ENCODE assay signal across 9 mouse cellular contexts in genomic region chr7:109612531-109612930, GRCm38 (mm10).
DNase-seq lines count a peak whose midpoint lies in the region; ATAC-seq and TF ChIP-seq lines count a peak whose summit lies in the region.
"Had no signal": no experiment of that assay in that cellular context is flagged by ENCODE, and none has a peak within 500 bp of the region (broad histone marks: within the 10 kb centered on the region; RNA-seq: fewer than 3 reads in every experiment).

No protein-coding gene starts in this region.

- H3K4me1 ChIP-seq in heart, postnatal 0 days (ENCODE audit: control insufficient read depth, insufficient read depth) = peaks cover 66% of the 10 kb centered on the region
- H3K4me1 ChIP-seq in heart, embryonic 11.5 days (ENCODE audit: control insufficient read depth, insufficient read depth, low read length) = peaks cover 74% of the 10 kb centered on the region
- peaks cover 38% of the 10 kb centered on the region for H3K4me1 ChIP-seq in forebrain, embryonic 16.5 days (replicated peaks; ENCODE audit: control insufficient read depth, insufficient read depth, low read length)
- peaks cover 33% of the 10 kb centered on the region for H3K4me1 ChIP-seq in midbrain, embryonic 16.5 days (ENCODE audit: control insufficient read depth, insufficient read depth, low read length)
- H3K4me1 ChIP-seq in kidney, embryonic 15.5 days = peaks cover 50% of the 10 kb centered on the region

- no peak overlapping the region for H3K4me2 ChIP-seq in heart, postnatal 0 days (ENCODE audit: low read depth, low read length)
- no peak overlapping the region for H3K4me2 ChIP-seq in heart, embryonic 11.5 days
- no peak overlapping the region for H3K4me2 ChIP-seq in forebrain, embryonic 16.5 days (ENCODE audit: low read length)
- no peak overlapping the region for H3K4me2 ChIP-seq in midbrain, embryonic 16.5 days (ENCODE audit: low read length)
- no peak overlapping the region for H3K4me2 ChIP-seq in kidney, embryonic 15.5 days
- H3K4me2 ChIP-seq: limb, embryonic 13.5 days had no signal

- no peaks in the 10 kb centered on the region for H3K9me3 ChIP-seq in heart, postnatal 0 days (replicated peaks; ENCODE audit: control insufficient read depth, low read length)
- no peaks in the 10 kb centered on the region for H3K9me3 ChIP-seq in heart, embryonic 11.5 days (replicated peaks; ENCODE audit: control insufficient read depth, low read length)
- no peaks in the 10 kb centered on the region for H3K9me3 ChIP-seq in forebrain, embryonic 16.5 days (ENCODE audit: control insufficient read depth, low read length)
- no peaks in the 10 kb centered on the region for H3K9me3 ChIP-seq in midbrain, embryonic 16.5 days (replicated peaks; ENCODE audit: control insufficient read depth, low read length, poor library complexity, severe bottlenecking)
- no peaks in the 10 kb centered on the region for H3K9me3 ChIP-seq in kidney, embryonic 15.5 days (replicated peaks)
- H3K9me3 ChIP-seq: limb, embryonic 13.5 days had no signal

- TF ChIP-seq POLR2A in brain, embryonic 14.5 days (IDR thresholded peaks at IDR 0.05; ENCODE audit: borderline replicate concordance, extremely low read depth, insufficient read depth, insufficient read length, poor library complexity, severe bottlenecking) = no peak

- no peak overlapping the region for H3K9ac ChIP-seq in heart, postnatal 0 days (replicated peaks; ENCODE audit: low read depth, low read length)
- no peak overlapping the region for H3K9ac ChIP-seq in heart, embryonic 11.5 days (ENCODE audit: low read depth, low read length)
- H3K9ac ChIP-seq in forebrain, embryonic 16.5 days (replicated peaks; ENCODE audit: low read depth, low read length) = no peak overlapping the region
- no peak overlapping the region for H3K9ac ChIP-seq in midbrain, embryonic 16.5 days (ENCODE audit: low read depth, low read length)
- no peak overlapping the region for H3K9ac ChIP-seq in kidney, embryonic 15.5 days
- H3K9ac ChIP-seq: limb, embryonic 13.5 days had no signal

- TF ChIP-seq CTCF in heart, postnatal 0 days (IDR thresholded peaks at IDR 0.05; ENCODE audit: low read depth) = no peak
- no peak for TF ChIP-seq CTCF in brain, embryonic 14.5 days (IDR thresholded peaks at IDR 0.05; ENCODE audit: borderline replicate concordance, extremely low read depth, insufficient read depth, insufficient read length)

- H3K27ac ChIP-seq in heart, postnatal 0 days (ENCODE audit: low read depth) = peak overlapping the region; percentile 40; the same call in 1 of the 2 replicates
- no peak overlapping the region for H3K27ac ChIP-seq in heart, embryonic 11.5 days (ENCODE audit: low read depth, low read length)
- H3K27ac ChIP-seq in forebrain, embryonic 16.5 days (ENCODE audit: low read length) = 0 out of 2 replicates have a peak overlapping the region, but pooled peaks have one; percentile 12
- H3K27ac ChIP-seq in midbrain, embryonic 16.5 days (ENCODE audit: low read length) = peak overlapping the region; percentile 51
- no peak overlapping the region for H3K27ac ChIP-seq in kidney, embryonic 15.5 days
- H3K27ac ChIP-seq: limb, embryonic 13.5 days had no signal

- WGBS in heart, postnatal 0 days = 78% methylated on average over 2 of the region's 2 CpGs
- 55% methylated on average over 2 of the region's 2 CpGs for WGBS in heart, embryonic 11.5 days (ENCODE audit: insufficient replicate concordance)
- WGBS in forebrain, embryonic 16.5 days = 25% methylated on average over 2 of the region's 2 CpGs
- WGBS in midbrain, embryonic 16.5 days = 35% methylated on average over 2 of the region's 2 CpGs
- 73% methylated on average over 2 of the region's 2 CpGs for WGBS in kidney, embryonic 15.5 days

- ATAC-seq in heart, postnatal 0 days (ENCODE audit: insufficient read depth, low read depth) = no peak
- ATAC-seq in heart, embryonic 11.5 days (replicated peaks; ENCODE audit: insufficient number of reproducible peaks, low FRiP score, low TSS enrichment) = no peak
- ATAC-seq in forebrain, embryonic 16.5 days = peak; percentile 37; the same call in 1 of the 2 replicates
- ATAC-seq in midbrain, embryonic 16.5 days = no peak
- no peak for ATAC-seq in kidney, embryonic 15.5 days (replicated peaks; ENCODE audit: low FRiP score)

- H3K4me3 ChIP-seq in heart, postnatal 0 days (ENCODE audit: low read depth, low read length) = no peak overlapping the region
- H3K4me3 ChIP-seq in heart, embryonic 11.5 days (ENCODE audit: low read depth, low read length) = no peak overlapping the region
- H3K4me3 ChIP-seq in forebrain, embryonic 16.5 days (replicated peaks; ENCODE audit: low read length) = no peak overlapping the region
- no peak overlapping the region for H3K4me3 ChIP-seq in midbrain, embryonic 16.5 days (ENCODE audit: low read depth, low read length)
- H3K4me3 ChIP-seq in kidney, embryonic 15.5 days (replicated peaks) = no peak overlapping the region
- H3K4me3 ChIP-seq: limb, embryonic 13.5 days had no signal

- no peak for DNase-seq in heart, postnatal 0 days (ENCODE audit: low spot score)
- peak; percentile 73 for DNase-seq in brain, embryonic 14.5 days (ENCODE audit: low read depth)
- no peak for DNase-seq in frontal cortex, postnatal 10 days (ENCODE audit: low spot score in 2 of 2)
- DNase-seq in kidney, adult 11 months = no peak

- TF ChIP-seq EP300 in heart, postnatal 0 days (IDR thresholded peaks at IDR 0.05; ENCODE audit: low read depth) = no peak

- no peaks in the 10 kb centered on the region; the same call in 1 of the 2 replicates for H3K36me3 ChIP-seq in heart, postnatal 0 days (replicated peaks; ENCODE audit: control insufficient read depth, insufficient read depth, low read length)
- H3K36me3 ChIP-seq in heart, embryonic 11.5 days (ENCODE audit: control insufficient read depth, insufficient read depth, low read length) = no peaks in the 10 kb centered on the region
- no peaks in the 10 kb centered on the region for H3K36me3 ChIP-seq in forebrain, embryonic 16.5 days (ENCODE audit: control insufficient read depth, insufficient read depth)
- no peaks in the 10 kb centered on the region for H3K36me3 ChIP-seq in midbrain, embryonic 16.5 days (ENCODE audit: control insufficient read depth, insufficient read depth, low read length)
- no peaks in the 10 kb centered on the region for H3K36me3 ChIP-seq in kidney, embryonic 15.5 days
- H3K36me3 ChIP-seq: limb, embryonic 13.5 days had no signal

- H3K27me3 ChIP-seq in heart, postnatal 0 days (ENCODE audit: control insufficient read depth, insufficient read depth, low read length) = no peaks in the 10 kb centered on the region
- H3K27me3 ChIP-seq in heart, embryonic 11.5 days (ENCODE audit: control insufficient read depth, insufficient read depth, low read length) = no peaks in the 10 kb centered on the region
- H3K27me3 ChIP-seq in forebrain, embryonic 16.5 days (replicated peaks; ENCODE audit: control insufficient read depth, insufficient read depth, low read length) = no peaks in the 10 kb centered on the region
- no peaks in the 10 kb centered on the region for H3K27me3 ChIP-seq in midbrain, embryonic 16.5 days (ENCODE audit: control insufficient read depth, insufficient read depth, low read depth, low read length)
- no peaks in the 10 kb centered on the region for H3K27me3 ChIP-seq in kidney, embryonic 15.5 days
- H3K27me3 ChIP-seq: limb, embryonic 13.5 days had no signal

Comparison
In these comparisons a context has a peak if more than half of its experiments do, and no peak if none do; other contexts are left out.
1. H3K27ac ChIP-seq: peak in heart, postnatal 0 days (single experiment), forebrain, embryonic 16.5 days (single experiment) and midbrain, embryonic 16.5 days (single experiment); none in heart, embryonic 11.5 days (single experiment) and kidney, embryonic 15.5 days (single experiment).